Mouse (Mus musculus) liver, adult 2 months (tissue): Measurements from ENCODE around the gene Akirin2. TPM values are rescaled to one million over a fixed set of nuclear protein-coding genes. Genes with fewer than 3 reads are reported as not detected.
"Not testable (repeated sequence)": the region's sequence is repeated elsewhere in the genome, so short reads cannot be mapped to it uniquely, and the experiment has no call there.

ENCODE experiments used
- DNase-seq: peaks from one replicate; pipeline ENCODE4 v3.0.0-alpha.2; 2011; ENCODE audit warnings: low read depth, low spot score; ENCODE audit errors: extremely low read depth
- H3K27ac ChIP-seq: fragments of 200-500 bp; replicated peaks from 2 replicates; pipeline ENCODE4 v1.5.1; 2012; ENCODE audit warnings: low read depth, mild to moderate bottlenecking, control low read depth, inconsistent platforms, low read length; ENCODE audit not compliant: insufficient read depth
- H3K27me3 ChIP-seq: fragments of 200-500 bp; 2 replicates; pipeline ENCODE4 v1.6.1; 2012; ENCODE audit warnings: mild to moderate bottlenecking, moderate library complexity, low read length, inconsistent platforms; ENCODE audit not compliant: control insufficient read depth, insufficient read depth
- H3K36me3 ChIP-seq: fragments of 200-500 bp; 2 replicates; pipeline ENCODE4 v1.6.1; 2012; ENCODE audit warnings: low read length, inconsistent platforms; ENCODE audit not compliant: control insufficient read depth, insufficient read depth
- H3K4me1 ChIP-seq: fragments of 200-500 bp; 2 replicates; pipeline ENCODE4 v1.6.1; 2011; ENCODE audit warnings: low read length; ENCODE audit not compliant: control insufficient read depth, insufficient read depth
- H3K4me3 ChIP-seq: fragments of 200-500 bp; 2 replicates; pipeline ENCODE4 v1.5.1; 2011; ENCODE audit warnings: low read depth, mild to moderate bottlenecking, control low read depth, low read length, moderate library complexity; ENCODE audit not compliant: insufficient read depth
- H3K79me2 ChIP-seq: fragments of 200-500 bp; 2 replicates; pipeline ENCODE4 v1.6.1; 2012; ENCODE audit warnings: inconsistent platforms, mild to moderate bottlenecking, low read length, moderate library complexity; ENCODE audit not compliant: control insufficient read depth, insufficient read depth
- H3K9ac ChIP-seq: fragments of 200-500 bp; 2 replicates; pipeline ENCODE4 v1.6.1; 2012; ENCODE audit warnings: low read depth, mild to moderate bottlenecking, control low read depth, inconsistent platforms, low read length
- CTCF ChIP-seq: fragments of 200-500 bp; IDR thresholded peaks from 2 replicates; pipeline ENCODE4 v1.5.1; 2011; ENCODE audit warnings: low read depth, low read length, control low read depth
- POLR2A ChIP-seq: fragments of 200-500 bp; IDR thresholded peaks from 2 replicates; pipeline ENCODE4 v1.6.1; 2011; ENCODE audit warnings: low read length, control low read depth; ENCODE audit not compliant: insufficient read depth; ENCODE audit errors: extremely low read depth
- WGBS: fragments of 180-500 bp; shearing (Covaris S2); methylation state at CpG from one replicate; pipeline ENCODE4 v1.1.7; 2018; 5-methylcytosine and 5-hydroxymethylcytosine counted together
- polyA plus RNA-seq: library from polyadenylated mRNA; depleted of rRNA; stranded (reverse); fragments of >200 nt; gene quantifications from 2 replicates; pipeline ENCODE4 v1.2.3, GENCODE M21; 2012
- total RNA-seq: library from RNA; depleted of rRNA; stranded (reverse); fragments of >200 nt; gene quantifications from 2 replicates; pipeline ENCODE4 v1.2.3, GENCODE M21; 2014

The Akirin2 gene
- total and polyA plus RNA-seq, 2 experiments, result 10.9 to 16.2 TPM

- H3K27ac ChIP-seq, result no peak overlapping the region
- no peaks in the 10 kb centered on the region for H3K79me2 ChIP-seq
- no peaks in the 10 kb centered on the region for H3K27me3 ChIP-seq
- H3K9ac ChIP-seq, result no peak overlapping the region
- H3K4me1 ChIP-seq, result no peaks in the 10 kb centered on the region
- WGBS, result 94% methylated on average over 2 of the region's 2 CpGs
- no peak for DNase-seq
- TF ChIP-seq POLR2A, result no peak
- no peak for TF ChIP-seq CTCF
- H3K36me3 ChIP-seq, result peaks cover 70% of the 10 kb centered on the region
- H3K4me3 ChIP-seq, result no peak overlapping the region
Measured at GRCm38 (mm10) chr4:34577028-34577427, 26.3 kb downstream of the Akirin2 start.

- Histone ChIP-seq H3K79me2 (no peaks in the 10 kb centered on the region), H3K36me3 (peaks cover 61% of the 10 kb centered on the region), H3K27ac (no peak overlapping the region), H3K4me1 (no peaks in the 10 kb centered on the region), H3K27me3 (no peaks in the 10 kb centered on the region), H3K4me3 (no peak overlapping the region), H3K9ac (no peak overlapping the region)
- WGBS, result 92% methylated on average over 1 of the region's 1 CpGs
- DNase-seq, result no peak
- TF ChIP-seq CTCF (no peak), POLR2A (no peak)
Measured at GRCm38 (mm10) chr4:34579215-34579614, 28.5 kb downstream of the Akirin2 start.

- WGBS, result 81% methylated on average over 1 of the region's 1 CpGs
- H3K79me2 ChIP-seq, result not testable (repeated sequence)
Measured at GRCm38 (mm10) chr4:34581489-34581888, 30.8 kb downstream of the Akirin2 start.

GRCm38 (mm10) chr4:34581990-34582389 lies 31.3 kb downstream of the Akirin2 start:
- no peak overlapping the region for H3K4me3 ChIP-seq
- no peak overlapping the region for H3K9ac ChIP-seq
- H3K79me2 ChIP-seq, result no peaks in the 10 kb centered on the region
- 89% methylated on average over 7 of the region's 7 CpGs for WGBS
- H3K36me3 ChIP-seq, result peaks cover 47% of the 10 kb centered on the region
- no peaks in the 10 kb centered on the region for H3K27me3 ChIP-seq
- no peak overlapping the region for H3K27ac ChIP-seq
- no peaks in the 10 kb centered on the region for H3K4me1 ChIP-seq
- DNase-seq, result no peak
- TF ChIP-seq POLR2A (no peak), CTCF (no peak)

More at GRCm38 (mm10) chr4:34581489-34581888, 30.8 kb downstream of the Akirin2 start:
- not testable (repeated sequence) for H3K27me3 ChIP-seq, H3K4me3 ChIP-seq, H3K27ac ChIP-seq, H3K4me1 ChIP-seq, H3K9ac ChIP-seq, DNase-seq
- peaks cover 49% of the 10 kb centered on the region for H3K36me3 ChIP-seq

GRCm38 (mm10) chr4:34582476-34582875 lies 31.7 kb downstream of the Akirin2 start:
- no peaks in the 10 kb centered on the region for H3K4me1 ChIP-seq
- no peak overlapping the region for H3K9ac ChIP-seq
- no peak for TF ChIP-seq CTCF
- H3K27ac ChIP-seq, result no peak overlapping the region
- 84% methylated on average over 5 of the region's 5 CpGs for whole genome bisulfite sequencing
- no peak for DNase-seq
- H3K4me3 ChIP-seq, result no peak overlapping the region
- no peaks in the 10 kb centered on the region for H3K79me2 ChIP-seq
- peaks cover 46% of the 10 kb centered on the region for H3K36me3 ChIP-seq
- H3K27me3 ChIP-seq, result no peaks in the 10 kb centered on the region

- Histone ChIP-seq H3K79me2 (no peaks in the 10 kb centered on the region), H3K4me1 (no peaks in the 10 kb centered on the region), H3K4me3 (no peak overlapping the region), H3K9ac (no peak overlapping the region), H3K36me3 (peaks cover 41% of the 10 kb centered on the region), H3K27ac (no peak overlapping the region), H3K27me3 (no peaks in the 10 kb centered on the region)
- DNase-seq, result no peak
- 100% methylated on average over 3 of the region's 3 CpGs for WGBS
- TF ChIP-seq CTCF (no peak), POLR2A (no peak)
Measured at GRCm38 (mm10) chr4:34583427-34583826, 32.7 kb downstream of the Akirin2 start.
